ENCODE assay signal across 10 mouse cellular contexts in the genomic region with DNA sequence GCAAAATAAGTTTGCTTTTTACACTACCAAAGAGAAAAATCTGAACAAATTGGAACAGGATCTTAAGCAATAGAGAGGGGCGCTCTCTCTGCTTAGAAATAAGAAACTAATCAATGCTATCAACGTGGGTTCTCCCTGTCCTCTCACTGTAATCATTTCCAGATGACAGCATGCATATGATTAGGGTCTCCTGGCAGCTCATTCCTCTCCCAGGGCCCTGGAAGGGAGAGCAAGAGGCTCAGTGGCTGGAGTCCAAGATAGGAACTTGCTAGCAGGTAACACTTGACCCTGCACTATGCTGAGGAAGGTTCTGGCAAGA.
DNase-seq lines count a peak whose midpoint lies in the region; ATAC-seq and TF ChIP-seq lines count a peak whose summit lies in the region.
"Had no signal": no experiment of that assay in that cellular context is flagged by ENCODE, and none has a peak within 500 bp of the region (broad histone marks: within the 10 kb centered on the region; RNA-seq: fewer than 3 reads in every experiment).

No protein-coding gene starts in this region.

- in situ Hi-C loops in CH12.LX (cut with MboI; ENCODE audit: low pct_ligation_motif_present, low pct_unique_long_range_greater_than_20kb, low sequenced_read_pairs) = loop anchor here (10.0 kb wide), 1 partner anchor 142 kb away; a partner anchor contains a TSS

- no peaks in the 10 kb centered on the region for H3K36me3 ChIP-seq in CH12.LX (replicated peaks in 1 of 2; ENCODE audit: control insufficient read depth in 1 of 2, insufficient read depth in 1 of 2, low read length in 1 of 2)
- H3K36me3 ChIP-seq in hindbrain, embryonic 12.5 days = no peaks in the 10 kb centered on the region
- no peaks in the 10 kb centered on the region for H3K36me3 ChIP-seq in midbrain, embryonic 12.5 days
- no peaks in the 10 kb centered on the region for H3K36me3 ChIP-seq in kidney, adult 2 months (ENCODE audit: control insufficient read depth, insufficient read depth, low read length)

- WGBS in hindbrain, embryonic 12.5 days = 20% methylated on average over 2 of the region's 2 CpGs
- WGBS in midbrain, embryonic 12.5 days = 12% methylated on average over 2 of the region's 2 CpGs
- 60% methylated on average over 2 of the region's 2 CpGs for whole genome bisulfite sequencing in kidney, adult 2 months

- H3K9ac ChIP-seq in CH12.LX (ENCODE audit: insufficient read depth, low read depth) = no peak overlapping the region
- no peak overlapping the region for H3K9ac ChIP-seq in hindbrain, embryonic 12.5 days
- peak overlapping the region; percentile 26; the same call in 1 of the 2 replicates for H3K9ac ChIP-seq in midbrain, embryonic 12.5 days (replicated peaks)

- TF ChIP-seq EP300 in CH12.LX (IDR thresholded peaks at IDR 0.05; ENCODE audit: low read length) = no peak

- no peaks in the 10 kb centered on the region for H3K27me3 ChIP-seq in CH12.LX (replicated peaks)
- H3K27me3 ChIP-seq in hindbrain, embryonic 12.5 days = no peaks in the 10 kb centered on the region; the same call in 1 of the 2 replicates
- H3K27me3 ChIP-seq in midbrain, embryonic 12.5 days = peaks cover 20% of the 10 kb centered on the region
- H3K27me3 ChIP-seq in kidney, adult 2 months (replicated peaks; ENCODE audit: control insufficient read depth, insufficient read depth, low read length) = no peaks in the 10 kb centered on the region

- DNase-seq in CH12.LX (ENCODE audit: extremely low read depth) = no peak
- DNase-seq in embryo, embryonic 9.5 days (ENCODE audit: extremely low spot score) = peak; percentile 42
- no peak for DNase-seq in left cerebral cortex, postnatal 14 days (ENCODE audit: low spot score in 2 of 2)
- DNase-seq in kidney, adult 2 months = no peak
- DNase-seq: gastrocnemius, postnatal 25 days; layer of hippocampus, postnatal 36 days had no signal

- dilution Hi-C loops in CH12.LX (cut with MboI; ENCODE audit: extremely low pct_ligation_motif_present, extremely low pct_unique_long_range_greater_than_20kb, low sequenced_read_pairs) = no loop called here

- peak overlapping the region; percentile 87; the same call in 1 of the 2 replicates for H3K4me2 ChIP-seq in CH12.LX (ENCODE audit: insufficient read depth, low read depth, poor library complexity, severe bottlenecking)
- peak overlapping the region; percentile 44 for H3K4me2 ChIP-seq in hindbrain, embryonic 12.5 days (replicated peaks)
- peak overlapping the region; percentile 47 for H3K4me2 ChIP-seq in midbrain, embryonic 12.5 days (replicated peaks)

- no peak overlapping the region for H3K27ac ChIP-seq in CH12.LX (ENCODE audit: insufficient read depth, low read depth)
- no peak overlapping the region for H3K27ac ChIP-seq in hindbrain, embryonic 12.5 days
- H3K27ac ChIP-seq in midbrain, embryonic 12.5 days (replicated peaks) = no peak overlapping the region; the same call in 1 of the 2 replicates
- no peak overlapping the region for H3K27ac ChIP-seq in kidney, adult 2 months (ENCODE audit: insufficient read depth, low read depth, low read length)
- H3K27ac ChIP-seq: stomach, postnatal 0 days had no signal

- H3K9me3 ChIP-seq in CH12.LX (replicated peaks; ENCODE audit: low read length) = peaks cover 8% of the 10 kb centered on the region
- H3K9me3 ChIP-seq in hindbrain, embryonic 12.5 days (replicated peaks) = peaks cover 8% of the 10 kb centered on the region
- peaks cover 9% of the 10 kb centered on the region for H3K9me3 ChIP-seq in midbrain, embryonic 12.5 days

- no peaks in the 10 kb centered on the region for H3K79me2 ChIP-seq in CH12.LX (replicated peaks; ENCODE audit: control insufficient read depth, extremely low read depth, insufficient read depth, poor library complexity, severe bottlenecking)

- ATAC-seq in hindbrain, embryonic 12.5 days (ENCODE audit: low FRiP score) = no peak
- no peak for ATAC-seq in midbrain, embryonic 12.5 days (ENCODE audit: low FRiP score, low read depth)
- ATAC-seq in activated CD4-positive, CD25-positive, alpha-beta regulatory T cell, adult 4 months = no peak

- H3K4me3 ChIP-seq in CH12.LX (replicated peaks in 1 of 3; ENCODE audit: low read depth in 2 of 3, low read length in 2 of 3, poor library complexity in 1 of 3) = no peak overlapping the region
- H3K4me3 ChIP-seq in hindbrain, embryonic 12.5 days = no peak overlapping the region
- H3K4me3 ChIP-seq in midbrain, embryonic 12.5 days = peak overlapping the region; percentile 26; the same call in 1 of the 2 replicates
- H3K4me3 ChIP-seq in kidney, adult 2 months (ENCODE audit: insufficient read depth, low read depth, low read length) = no peak overlapping the region

- no peak for TF ChIP-seq CTCF in CH12.LX (conservative IDR thresholded peaks at IDR 0.05 in 1 of 2, IDR thresholded peaks at IDR 0.05 in 1 of 2; ENCODE audit: low read depth in 2 of 2, low read length in 2 of 2)
- TF ChIP-seq CTCF in kidney, adult 2 months (conservative IDR thresholded peaks at IDR 0.05; ENCODE audit: insufficient read depth, insufficient read length, low read depth, low read length) = no peak

- peaks cover 11 to 49% of the 10 kb centered on the region in 2 experiments; a peak in 3 of 4 replicates for H3K4me1 ChIP-seq in CH12.LX (ENCODE audit: control insufficient read depth in 1 of 2, insufficient read depth in 2 of 2)
- peaks cover 21% of the 10 kb centered on the region for H3K4me1 ChIP-seq in hindbrain, embryonic 12.5 days
- peaks cover 23% of the 10 kb centered on the region for H3K4me1 ChIP-seq in midbrain, embryonic 12.5 days
- no peaks in the 10 kb centered on the region for H3K4me1 ChIP-seq in kidney, adult 2 months (ENCODE audit: control insufficient read depth, insufficient read depth, low read length)

- no peak for TF ChIP-seq POLR2A in CH12.LX (IDR thresholded peaks at IDR 0.05; ENCODE audit: low read depth, low read length)
- TF ChIP-seq POLR2A in kidney, adult 2 months (IDR thresholded peaks at IDR 0.05; ENCODE audit: low read depth, low read length) = no peak

- intact Hi-C loops in left cerebral cortex, postnatal 14 days (cut with DNase I) = no loop called here

- TF ChIP-seq RAD21 in CH12.LX (IDR thresholded peaks at IDR 0.05; ENCODE audit: low read depth, low read length) = no peak

TF ChIP-seq in CH12.LX, 34 proteins besides CTCF, POLR2A, EP300 and RAD21:
- TF ChIP-seq ZMIZ1 (IDR thresholded peaks at IDR 0.05; ENCODE audit: low read depth, low read length) (no peak), HCFC1 (IDR thresholded peaks at IDR 0.05; ENCODE audit: low read depth, low read length) (no peak), NRF1 (IDR thresholded peaks at IDR 0.05; ENCODE audit: low read depth, low read length) (no peak), JUND (conservative IDR thresholded peaks at IDR 0.05; ENCODE audit: low read depth, low read length) (no peak), ZC3H11A (IDR thresholded peaks at IDR 0.05; ENCODE audit: low read depth, low read length) (no peak), MAZ (IDR thresholded peaks at IDR 0.05; ENCODE audit: low read depth, low read length) (no peak), ELF1 (IDR thresholded peaks at IDR 0.05; ENCODE audit: low read depth, low read length) (no peak), MAFK (IDR thresholded peaks at IDR 0.05; ENCODE audit: insufficient replicate concordance, low read length) (no peak), ZKSCAN1 (IDR thresholded peaks at IDR 0.05; ENCODE audit: borderline replicate concordance, low read depth, low read length) (no peak), TCF12 (IDR thresholded peaks at IDR 0.05; ENCODE audit: low read depth, low read length) (no peak), ZNF384 (IDR thresholded peaks at IDR 0.05; ENCODE audit: low read depth, low read length) (no peak), RCOR1 (conservative IDR thresholded peaks at IDR 0.05; ENCODE audit: low read depth, low read length) (no peak), ETS1 (conservative IDR thresholded peaks at IDR 0.05; ENCODE audit: low read depth, low read length) (no peak), USF1 (IDR thresholded peaks at IDR 0.05; ENCODE audit: low read depth, low read length) (no peak), MYC (IDR thresholded peaks at IDR 0.05; ENCODE audit: low read depth, low read length) (no peak), JUN (IDR thresholded peaks at IDR 0.05; ENCODE audit: insufficient read depth, low read depth, low read length) (no peak), CHD2 (IDR thresholded peaks at IDR 0.05; ENCODE audit: low read length) (no peak), MXI1 (IDR thresholded peaks at IDR 0.05; ENCODE audit: low read depth, low read length) (no peak), TBP (conservative IDR thresholded peaks at IDR 0.05; ENCODE audit: low read depth, low read length) (no peak)
TF ChIP-seq in CH12.LX: peak in this region for 0.
